Mouse (Mus musculus) cerebellum, postnatal 36 days (tissue): Measurements from ENCODE around the gene Lrp3.

Experiments used
- DNase-seq, 2 experiments: peaks; one replicate each; pipeline ENCODE4 v3.0.0; 2021 to 2022; ENCODE audit warnings: mixed read lengths in 2 of 2

Lrp3 gene

GRCm38 (mm10) chr7:35185889-35186569 lies 29.3 kb downstream of the Lrp3 start, which contains the start of gene Slc7a10:
Gene Slc7a10 (plus strand): TSS chr7:35186385.
- no peak for DNase-seq

DNA sequence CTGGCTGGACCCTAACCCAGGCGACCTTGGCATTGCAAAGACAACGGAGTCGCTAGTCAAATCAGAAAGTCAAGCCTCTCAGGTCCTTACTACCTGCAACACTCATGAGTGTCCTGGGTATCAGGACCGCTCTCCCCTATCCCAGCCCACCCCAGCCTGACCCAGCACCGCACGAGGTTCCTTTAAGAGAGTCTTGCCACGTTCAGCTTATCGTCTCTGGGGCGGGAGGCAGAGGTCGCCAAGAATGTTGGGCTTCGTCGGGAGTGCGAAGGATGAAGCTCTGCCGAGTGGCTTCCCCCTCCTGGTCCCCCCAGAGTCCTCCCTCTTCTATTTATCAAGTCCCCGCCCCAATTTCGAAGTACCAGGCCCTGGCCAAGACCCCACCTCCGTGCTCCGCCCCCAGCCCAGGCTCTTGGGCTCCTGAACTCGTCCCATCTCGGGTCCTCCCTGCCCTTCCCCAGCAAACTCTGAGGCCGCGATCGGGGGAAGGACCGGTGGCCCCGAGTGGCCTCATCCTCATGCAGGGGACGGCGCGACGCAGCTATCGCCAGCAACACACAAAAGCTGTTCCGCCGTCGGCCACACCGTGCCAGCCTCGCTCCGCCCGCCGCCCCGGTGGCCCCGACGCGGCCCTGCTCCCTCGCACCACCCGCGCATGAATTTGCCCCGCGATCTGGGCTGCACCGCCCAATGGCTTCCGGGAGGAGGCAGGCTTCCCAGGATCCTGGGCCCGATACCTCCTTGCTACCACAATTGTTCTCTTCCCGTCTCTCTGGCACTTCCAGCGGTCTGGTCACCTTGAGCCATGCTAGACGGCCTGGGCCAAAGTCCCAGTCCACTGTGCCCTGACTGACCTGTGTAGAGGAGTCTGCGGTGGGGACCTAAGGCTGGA lies 30.2 kb downstream of the Lrp3 start:
- DNase-seq, result peak; percentile 23 to 30

GRCm38 (mm10) chr7:35176412-35177381 lies 38.6 kb downstream of the Lrp3 start:
- DNase-seq, result peak in 1 of 2 experiments; percentile 44

- DNase-seq, result no peak
Observed at GRCm38 (mm10) chr7:35175533-35175932, 39.8 kb downstream of the Lrp3 start.

DNA sequence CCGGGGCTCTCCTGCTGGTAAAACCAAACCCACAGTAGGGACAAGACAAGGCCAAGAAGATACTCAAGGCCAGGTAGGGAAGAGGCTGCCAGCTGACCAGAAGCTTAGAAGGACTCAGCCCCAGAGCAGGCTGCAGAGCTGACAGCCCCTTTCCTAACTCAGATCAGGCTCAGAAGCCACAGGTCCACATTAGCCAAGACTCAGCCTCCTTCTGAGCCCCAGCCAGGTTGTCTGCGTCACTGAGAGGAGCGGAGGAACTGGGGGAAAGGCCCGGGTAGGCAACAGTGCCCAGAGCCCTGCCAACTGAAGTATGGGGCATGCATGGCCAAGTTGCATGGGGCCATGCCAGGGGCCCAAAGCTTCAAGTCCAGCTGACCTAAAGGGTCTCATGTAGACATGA lies 42.8 kb downstream of the Lrp3 start:
- no peak for DNase-seq

DNA sequence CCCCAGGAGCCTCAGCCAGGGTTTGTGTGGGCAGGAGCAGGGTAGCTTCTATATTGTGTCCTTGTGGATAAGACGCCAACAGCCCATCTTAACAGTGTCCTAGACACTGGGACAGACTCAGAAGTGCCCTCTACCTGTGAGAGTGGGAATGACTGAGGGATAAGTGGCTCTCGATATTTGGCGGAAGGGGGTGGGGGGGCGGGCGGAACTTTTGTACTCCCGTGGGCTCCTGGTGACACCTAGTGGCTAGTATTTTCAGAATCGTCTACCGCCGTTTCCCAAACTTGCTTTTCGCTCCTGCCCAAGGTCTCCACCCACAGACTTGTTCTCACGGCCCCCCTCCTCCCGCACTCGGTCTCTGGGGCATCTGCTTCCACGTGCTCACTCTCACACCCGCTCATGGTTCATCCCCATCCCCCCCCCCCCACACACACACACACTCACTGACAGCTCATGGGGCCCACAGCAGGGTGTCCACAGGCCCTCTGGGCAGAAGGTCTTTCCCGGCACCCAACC lies 43.4 kb downstream of the Lrp3 start:
- DNase-seq, result peak; percentile 70 to 79

DNA sequence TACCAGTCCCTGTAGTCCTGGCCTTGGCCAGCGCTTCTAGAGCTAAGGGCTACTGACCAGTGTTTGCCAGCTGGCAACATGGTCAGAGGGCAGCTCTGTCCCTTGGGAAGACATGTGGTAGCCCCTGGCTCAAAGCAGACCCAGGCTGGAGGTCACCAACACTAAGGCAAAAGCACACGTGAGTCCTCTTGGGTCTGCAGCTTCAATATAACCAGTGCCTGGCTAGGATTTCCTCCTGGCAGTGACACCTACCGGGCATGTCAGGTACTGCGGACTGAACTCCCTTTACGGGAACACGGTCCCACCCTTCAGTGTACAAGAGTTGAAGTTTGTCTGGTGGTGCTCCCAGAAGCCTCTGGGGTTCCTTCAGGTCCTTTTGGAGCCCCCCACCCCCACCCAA lies 46.0 kb downstream of the Lrp3 start:
- peak; percentile 85 to 87 for DNase-seq

DNA sequence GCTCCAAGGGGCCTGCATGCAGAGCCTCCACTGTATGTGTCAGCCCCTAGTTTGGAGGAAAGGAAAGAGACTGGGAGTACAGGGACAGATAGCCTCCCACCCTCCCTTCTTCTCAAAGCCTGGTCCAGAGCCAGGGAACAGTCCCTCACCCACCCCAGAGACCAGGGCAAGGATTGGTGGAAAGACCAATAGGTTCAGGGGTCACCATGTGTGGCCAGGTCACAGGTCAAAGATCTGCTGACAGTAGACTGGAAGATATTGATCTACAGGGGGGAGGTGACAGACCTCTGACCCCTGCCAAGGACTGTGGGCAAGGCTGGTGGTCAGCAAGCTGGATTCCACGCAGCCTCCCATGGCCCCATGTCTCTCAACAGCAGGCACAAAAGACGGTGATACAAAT lies 47.4 kb downstream of the Lrp3 start:
- no peak for DNase-seq

- no peak for DNase-seq
Observed at GRCm38 (mm10) chr7:35166988-35167387, 48.3 kb downstream of the Lrp3 start.

DNA sequence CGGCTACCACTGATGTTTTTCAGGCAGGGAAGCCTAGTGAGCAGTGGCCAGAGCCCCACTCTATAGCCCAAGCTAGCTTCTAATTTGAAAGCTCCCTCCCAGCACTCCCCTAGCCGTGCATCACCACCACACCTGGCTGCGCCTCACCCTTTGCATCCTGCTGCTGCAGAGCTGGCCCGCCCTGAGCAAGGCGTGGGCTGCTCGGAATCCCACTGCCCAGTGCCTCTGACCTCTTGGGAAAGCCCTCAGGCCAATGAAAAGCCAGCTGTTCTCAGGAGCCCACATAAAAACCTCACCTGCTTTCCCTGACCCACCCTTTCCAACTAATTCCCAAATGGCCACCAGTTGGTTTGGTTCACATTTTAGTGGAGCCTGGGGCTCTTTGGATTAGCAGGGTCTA lies 51.2 kb downstream of the Lrp3 start:
- DNase-seq, result no peak

DNA sequence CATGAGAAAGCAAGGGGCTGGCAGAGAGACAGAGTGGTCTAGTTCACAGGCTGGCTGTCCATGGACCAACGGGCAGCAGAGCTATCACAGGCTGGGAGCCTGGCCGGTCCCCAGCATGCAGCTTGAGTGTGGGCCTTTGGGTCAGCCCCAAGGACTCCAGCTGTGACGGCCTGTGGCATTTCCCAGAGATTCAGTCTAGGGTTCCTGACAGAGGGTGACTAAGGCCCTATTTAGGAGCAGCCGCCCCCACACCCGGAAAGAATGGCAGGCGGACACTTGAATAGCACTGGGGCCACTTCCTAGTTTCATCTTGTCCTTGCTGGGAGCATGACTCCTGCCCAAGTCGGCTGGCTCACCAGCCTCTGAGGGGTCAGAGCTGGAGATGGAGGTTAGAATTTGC lies 51.7 kb downstream of the Lrp3 start:
- no peak for DNase-seq

GRCm38 (mm10) chr7:35162443-35162842 lies 52.9 kb downstream of the Lrp3 start:
- no peak for DNase-seq

- DNase-seq, result no peak
Observed at GRCm38 (mm10) chr7:35157512-35157911, 57.8 kb downstream of the Lrp3 start.

GRCm38 (mm10) chr7:35156561-35157477 lies 58.5 kb downstream of the Lrp3 start:
- no peak for DNase-seq

DNA sequence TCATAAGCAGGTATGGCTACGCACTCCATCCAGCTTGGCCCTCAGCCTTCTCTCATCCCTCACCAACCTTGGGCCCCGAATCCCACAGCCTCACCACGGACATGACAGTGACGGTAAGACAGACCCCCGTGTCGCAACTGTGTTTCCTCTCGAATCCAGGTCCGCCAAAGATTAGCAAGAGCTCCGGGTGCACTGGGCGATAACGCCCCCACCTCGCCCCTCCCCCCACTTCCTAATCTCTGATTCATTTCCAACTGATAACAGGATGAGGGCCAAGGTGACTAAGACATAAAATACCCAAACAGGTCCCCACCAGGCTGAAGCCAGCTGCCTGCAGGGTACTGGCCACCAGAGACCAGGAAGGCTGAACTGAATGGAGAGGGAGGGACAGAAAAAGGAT lies 60.8 kb downstream of the Lrp3 start:
- no peak for DNase-seq

DNA sequence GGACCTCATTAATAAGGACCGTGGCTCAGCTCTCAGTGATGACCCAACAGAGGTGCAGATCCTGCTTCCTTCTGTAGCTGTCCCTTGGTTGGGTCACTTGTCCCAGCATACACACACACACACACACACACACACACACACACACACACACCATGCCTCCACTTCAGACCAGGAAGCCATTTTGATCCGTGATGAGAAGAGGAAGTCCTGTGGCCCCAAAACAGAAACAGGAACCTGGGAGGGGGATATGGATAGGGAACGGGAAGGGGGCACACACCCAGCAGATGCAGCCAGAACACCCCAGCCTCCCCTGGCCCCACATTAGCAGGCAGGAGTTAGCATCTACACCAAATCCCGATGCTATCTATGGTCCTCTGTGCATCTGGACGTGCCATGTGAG lies 64.4 kb downstream of the Lrp3 start:
- DNase-seq, result no peak
